Mouse (Mus musculus) intestine, postnatal 0 days (tissue): ENCODE measurements around the gene S1pr1. TPM values are rescaled to one million over a fixed set of nuclear protein-coding genes. Genes with fewer than 3 reads are reported as not detected.

Experiments used
- ATAC-seq: fragments of 200-750 bp; cut with Nextera tagmentation; 2 replicates; pipeline ENCODE4 v1.8.0; 2017; ENCODE audit warnings: mild to moderate bottlenecking, moderate TSS enrichment, moderate library complexity
- H3K27ac ChIP-seq: fragments of 300-500 bp; sonication (generic); 2 replicates; pipeline ENCODE4 v1.5.1; 2014; ENCODE audit warnings: mild to moderate bottlenecking, low read depth, low read length, moderate library complexity
- H3K27me3 ChIP-seq: fragments of 300-500 bp; sonication (generic); replicated peaks from 2 replicates; pipeline ENCODE4 v1.6.1; 2014; ENCODE audit warnings: low read length, mixed read lengths; ENCODE audit not compliant: control insufficient read depth, insufficient read depth
- H3K36me3 ChIP-seq: fragments of 300-500 bp; sonication (generic); 2 replicates; pipeline ENCODE4 v1.6.1; 2014; ENCODE audit warnings: mild to moderate bottlenecking, moderate library complexity; ENCODE audit not compliant: control insufficient read depth, insufficient read depth
- H3K4me1 ChIP-seq: fragments of 300-500 bp; sonication (generic); replicated peaks from 2 replicates; pipeline ENCODE4 v1.6.1; 2014; ENCODE audit warnings: antibody characterized with exemption, low read length, mixed read lengths; ENCODE audit not compliant: control insufficient read depth, insufficient read depth
- H3K4me2 ChIP-seq: fragments of 300-500 bp; sonication (generic); replicated peaks from 2 replicates; pipeline ENCODE4 v1.6.1; 2014; ENCODE audit warnings: low read depth, mild to moderate bottlenecking, moderate library complexity
- H3K4me3 ChIP-seq: fragments of 300-500 bp; sonication (generic); 2 replicates; pipeline ENCODE4 v1.5.1; 2014; ENCODE audit warnings: low read depth, low read length
- H3K9ac ChIP-seq: fragments of 300-500 bp; sonication (generic); 2 replicates; pipeline ENCODE4 v1.6.1; 2014; ENCODE audit warnings: mild to moderate bottlenecking, low read depth, low read length
- H3K9me3 ChIP-seq: fragments of 300-500 bp; sonication (generic); 2 replicates; pipeline ENCODE4 v1.6.1; 2016; ENCODE audit warnings: mixed run types; ENCODE audit not compliant: control insufficient read depth
- CTCF ChIP-seq: sonication (generic); IDR thresholded peaks from 2 replicates; pipeline ENCODE4 v1.5.1; 2016; ENCODE audit warnings: low read depth, mild to moderate bottlenecking, control low read depth, antibody characterized with exemption, moderate library complexity
- WGBS: fragments of 180-500 bp; shearing (Covaris S2); extraction: QIAGEN DNeasy Blood & Tissue Kit; methylation state at CpG from one replicate; pipeline ENCODE4 v1.1.7; 2014; 5-methylcytosine and 5-hydroxymethylcytosine counted together
- polyA plus RNA-seq: library from polyadenylated mRNA; unstranded; fragments of >200 nt; fragmentation: Nextera tagmentation; extraction: Ambion mirVana; gene quantifications from 2 replicates; pipeline ENCODE4 v1.2.1, GENCODE M21; 2015

S1pr1 gene
- polyA plus RNA-seq, 1 experiment from 2014 or later, result 7.6 TPM

DNA sequence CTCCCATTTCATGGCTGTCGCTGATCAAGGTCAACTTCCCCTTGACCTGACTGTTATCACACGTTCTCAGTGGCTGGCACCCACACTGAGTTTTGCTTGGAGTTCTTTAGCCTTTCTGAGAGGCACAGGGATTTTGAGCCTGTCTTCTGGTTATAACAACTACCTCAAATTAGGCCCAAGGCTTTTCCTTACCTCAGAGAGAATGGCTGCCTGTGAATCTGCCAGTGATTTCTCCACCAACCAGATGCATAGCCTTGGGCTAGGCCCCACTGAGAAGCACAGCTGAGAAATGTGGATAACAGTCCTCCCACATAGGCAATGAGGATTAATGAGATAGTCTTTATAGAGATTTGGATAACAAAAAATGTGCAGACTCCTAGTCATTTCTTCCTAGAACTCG, 50.4 kb downstream of the S1pr1 start:
- Histone ChIP-seq H3K9me3 (no peaks in the 10 kb centered on the region), H3K4me1 (no peaks in the 10 kb centered on the region), H3K36me3 (no peaks in the 10 kb centered on the region), H3K27ac (no peak overlapping the region), H3K27me3 (no peaks in the 10 kb centered on the region), H3K4me3 (no peak overlapping the region), H3K4me2 (no peak overlapping the region), H3K9ac (no peak overlapping the region)
- 64% methylated on average over 3 of the region's 3 CpGs for WGBS
- ATAC-seq, result no peak
- TF ChIP-seq CTCF, result no peak

DNA sequence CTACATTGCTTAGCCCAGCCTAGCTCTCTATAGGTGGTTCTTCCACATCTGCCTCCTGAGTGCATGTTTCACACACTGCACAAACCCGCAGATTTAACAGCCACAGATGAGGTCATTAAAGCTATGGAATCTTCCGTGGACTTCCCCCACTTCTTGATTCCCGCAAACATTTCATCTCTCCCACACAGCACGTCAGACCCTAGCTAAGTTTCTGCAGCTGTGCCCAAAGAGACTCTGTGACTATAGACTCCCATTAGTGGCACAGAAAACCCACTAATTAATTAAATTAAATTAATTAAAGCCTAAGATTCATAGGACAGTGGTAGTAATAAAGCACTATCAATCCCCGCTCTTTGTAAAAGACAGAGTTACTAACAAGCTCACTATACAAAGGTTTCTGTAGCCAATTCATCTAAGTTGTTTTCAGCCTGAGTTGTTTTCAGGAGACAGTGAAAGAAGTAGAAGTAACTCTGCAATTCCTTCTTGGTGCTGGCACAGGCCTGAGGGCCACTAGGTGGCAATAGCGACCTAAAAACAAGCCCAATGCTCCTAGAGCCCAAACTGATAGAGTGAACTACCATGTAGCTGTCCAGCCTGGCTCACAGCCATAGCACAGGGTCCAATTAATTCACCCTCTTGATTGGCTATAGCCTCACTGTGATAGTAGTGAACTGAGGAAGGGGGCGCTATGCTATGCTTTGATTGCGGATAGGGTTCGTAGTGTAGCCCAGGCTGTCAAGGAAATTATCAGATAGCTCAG, 54.0 kb downstream of the S1pr1 start:
- Histone ChIP-seq H3K9ac (no peak overlapping the region), H3K4me2 (no peak overlapping the region), H3K36me3 (no peaks in the 10 kb centered on the region), H3K9me3 (no peaks in the 10 kb centered on the region), H3K4me1 (no peaks in the 10 kb centered on the region), H3K27me3 (no peaks in the 10 kb centered on the region), H3K27ac (no peak overlapping the region), H3K4me3 (no peak overlapping the region)
- 48% methylated on average over 9 of the region's 9 CpGs for WGBS
- TF ChIP-seq CTCF, result peak; percentile 86
- ATAC-seq, result no peak

Other genes with a start within 250 kb of the S1pr1 start
- 14.0 and 14.8 TPM in 2 replicates for gene Dph5, start 172.8 kb upstream of the S1pr1 start, polyA plus RNA-seq